ENCODE assay signal across 11 mouse cellular contexts in genomic region chr5:148386471-148386870, GRCm38 (mm10). TPM values are rescaled to one million over a fixed set of nuclear protein-coding genes. Genes with fewer than 3 reads are reported as not detected.
DNase-seq lines count a peak whose midpoint lies in the region; TF ChIP-seq lines count a peak whose summit lies in the region.
"Had no signal": no experiment of that assay in that cellular context is flagged by ENCODE, and none has a peak within 500 bp of the region (broad histone marks: within the 10 kb centered on the region; RNA-seq: fewer than 3 reads in every experiment).

No protein-coding gene starts in this region.

- in situ Hi-C loops in CH12.LX (cut with MboI; ENCODE audit: low pct_ligation_motif_present, low pct_unique_long_range_greater_than_20kb, low sequenced_read_pairs): no loop called here

- DNase-seq in layer of hippocampus, adult 2 months (ENCODE audit: low spot score in 2 of 2): peak in 1 of 2 experiments; percentile 30
- no peak for DNase-seq in layer of hippocampus, adult 8-10 months (ENCODE audit: low spot score in 2 of 2)
- no peak for DNase-seq in CH12.LX (ENCODE audit: extremely low read depth)
- peak; percentile 28 for DNase-seq in NIH3T3 (ENCODE audit: low read depth)
- peak; percentile 36 for DNase-seq in retina, postnatal 1 day
- DNase-seq in spleen, postnatal 36 days (ENCODE audit: low spot score in 2 of 2): no peak
- no peak for DNase-seq in heart, postnatal 14 days
- DNase-seq: kidney, postnatal 4 days had no signal

- no peak overlapping the region for H3K4me2 ChIP-seq in CH12.LX (ENCODE audit: insufficient read depth, low read depth, poor library complexity, severe bottlenecking)
- H3K4me2 ChIP-seq: lung, embryonic 15.5 days; neural tube, embryonic 12.5 days; stomach, embryonic 15.5 days had no signal

- H3K9me3 ChIP-seq in CH12.LX (replicated peaks; ENCODE audit: low read length): peaks cover 6% of the 10 kb centered on the region
- H3K9me3 ChIP-seq: lung, embryonic 15.5 days; neural tube, embryonic 12.5 days; stomach, embryonic 15.5 days had no signal

- TF ChIP-seq CTCF in layer of hippocampus, adult 2 months (conservative IDR thresholded peaks at IDR 0.05): peak; percentile 73
- TF ChIP-seq CTCF in CH12.LX (conservative IDR thresholded peaks at IDR 0.05 in 1 of 2, IDR thresholded peaks at IDR 0.05 in 1 of 2; ENCODE audit: low read depth in 2 of 2, low read length in 2 of 2): peak; percentile 37 to 45

- peaks cover 46 to 83% of the 10 kb centered on the region in 2 experiments for H3K36me3 ChIP-seq in CH12.LX (replicated peaks in 1 of 2; ENCODE audit: control insufficient read depth in 1 of 2, insufficient read depth in 1 of 2, low read length in 1 of 2)
- H3K36me3 ChIP-seq: lung, embryonic 15.5 days; neural tube, embryonic 12.5 days; stomach, embryonic 15.5 days had no signal

- H3K27ac ChIP-seq in layer of hippocampus, adult 2 months: no peak overlapping the region
- H3K27ac ChIP-seq in CH12.LX (ENCODE audit: insufficient read depth, low read depth): no peak overlapping the region
- H3K27ac ChIP-seq: lung, embryonic 15.5 days; neural tube, embryonic 12.5 days; stomach, embryonic 15.5 days had no signal

- peaks cover 6 to 54% of the 10 kb centered on the region in 2 experiments for H3K4me1 ChIP-seq in CH12.LX (ENCODE audit: control insufficient read depth in 1 of 2, insufficient read depth in 2 of 2)
- H3K4me1 ChIP-seq: neural tube, embryonic 12.5 days had no signal

- TF ChIP-seq RAD21 in CH12.LX (IDR thresholded peaks at IDR 0.05; ENCODE audit: low read depth, low read length): no peak

- no peaks in the 10 kb centered on the region for H3K27me3 ChIP-seq in CH12.LX (replicated peaks)
- H3K27me3 ChIP-seq: lung, embryonic 15.5 days; neural tube, embryonic 12.5 days; stomach, embryonic 15.5 days had no signal

- dilution Hi-C loops in CH12.LX (cut with MboI; ENCODE audit: extremely low pct_ligation_motif_present, extremely low pct_unique_long_range_greater_than_20kb, low sequenced_read_pairs): no loop called here

- no peak overlapping the region for H3K9ac ChIP-seq in CH12.LX (ENCODE audit: insufficient read depth, low read depth)
- H3K9ac ChIP-seq: lung, embryonic 15.5 days; neural tube, embryonic 12.5 days; stomach, embryonic 15.5 days had no signal

- TF ChIP-seq EP300 in CH12.LX (IDR thresholded peaks at IDR 0.05; ENCODE audit: low read length): no peak

- no peak for TF ChIP-seq POLR2A in CH12.LX (IDR thresholded peaks at IDR 0.05; ENCODE audit: low read depth, low read length)

- intact Hi-C loops in heart, postnatal 14 days (cut with DNase I): loop anchor here (5.0 kb wide), 1 partner anchor 61 kb away; no protein-coding TSS in a partner anchor

- no peak overlapping the region for H3K4me3 ChIP-seq in layer of hippocampus, adult 2 months
- H3K4me3 ChIP-seq in CH12.LX (replicated peaks in 1 of 3; ENCODE audit: low read depth in 2 of 3, low read length in 2 of 3, poor library complexity in 1 of 3): no peak overlapping the region
- H3K4me3 ChIP-seq: lung, embryonic 15.5 days; neural tube, embryonic 12.5 days; stomach, embryonic 15.5 days had no signal

- peaks cover 91% of the 10 kb centered on the region for H3K79me2 ChIP-seq in CH12.LX (replicated peaks; ENCODE audit: control insufficient read depth, extremely low read depth, insufficient read depth, poor library complexity, severe bottlenecking)

TF ChIP-seq in CH12.LX, 34 proteins besides CTCF, POLR2A, EP300 and RAD21:
- TF ChIP-seq PAX5 (IDR thresholded peaks at IDR 0.05; ENCODE audit: low read length) (no peak), E2F4 (IDR thresholded peaks at IDR 0.05; ENCODE audit: insufficient replicate concordance, low read depth, low read length) (no peak), CHD1 (IDR thresholded peaks at IDR 0.05; ENCODE audit: low read depth, low read length) (no peak), NELFE (IDR thresholded peaks at IDR 0.05; ENCODE audit: low read depth, low read length) (no peak), USF1 (IDR thresholded peaks at IDR 0.05; ENCODE audit: low read depth, low read length) (no peak), UBTF (IDR thresholded peaks at IDR 0.05; ENCODE audit: low read depth, low read length) (no peak), JUN (IDR thresholded peaks at IDR 0.05; ENCODE audit: insufficient read depth, low read depth, low read length) (no peak), ETS1 (conservative IDR thresholded peaks at IDR 0.05; ENCODE audit: low read depth, low read length) (no peak), NRF1 (IDR thresholded peaks at IDR 0.05; ENCODE audit: low read depth, low read length) (no peak), KAT2A (IDR thresholded peaks at IDR 0.05; ENCODE audit: insufficient replicate concordance, low read length) (no peak), MAFK (IDR thresholded peaks at IDR 0.05; ENCODE audit: insufficient replicate concordance, low read length) (no peak), MEF2A (IDR thresholded peaks at IDR 0.05; ENCODE audit: borderline replicate concordance, low read depth, low read length) (no peak), IRF4 (IDR thresholded peaks at IDR 0.05; ENCODE audit: low read depth, low read length) (no peak), CHD2 (IDR thresholded peaks at IDR 0.05; ENCODE audit: low read length) (no peak), ELF1 (IDR thresholded peaks at IDR 0.05; ENCODE audit: low read depth, low read length) (no peak), ZC3H11A (IDR thresholded peaks at IDR 0.05; ENCODE audit: low read depth, low read length) (no peak), HCFC1 (IDR thresholded peaks at IDR 0.05; ENCODE audit: low read depth, low read length) (no peak), MXI1 (IDR thresholded peaks at IDR 0.05; ENCODE audit: low read depth, low read length) (no peak), MAZ (IDR thresholded peaks at IDR 0.05; ENCODE audit: low read depth, low read length) (no peak), TCF12 (IDR thresholded peaks at IDR 0.05; ENCODE audit: low read depth, low read length) (no peak)
TF ChIP-seq in CH12.LX: peak in this region for 0.

RNA-seq across cellular contexts. Expression of gene Slc7a1, which starts 13.2 kb away (rescaled TPM):
- total RNA-seq in layer of hippocampus, adult 2 months (2021): 10 to 100 TPM; 24.4 to 25.9 TPM
- 10 to 100 TPM; 22.9 to 24.3 (median 23.5) TPM for total RNA-seq in layer of hippocampus, adult 8-10 months (2022)
- total RNA-seq in CH12.LX (2012; rRNA removed) (53.9 and 69.5 TPM in 2 replicates), CH12.LX (2014; rRNA removed) (12.2 and 20.5 TPM in 2 replicates)
- 64.1 and 78.3 TPM in 2 replicates for polyA plus RNA-seq in CH12.LX (2012; ENCODE audit: insufficient read length, low read depth)
- 10 to 100 TPM; 16.2 to 17.7 TPM for total RNA-seq in heart, postnatal 14 days (2021)

Comparison
In these comparisons a context has a peak if more than half of its experiments do, and no peak if none do; other contexts are left out.
1. DNase-seq: peak in NIH3T3 (single experiment) and retina, postnatal 1 day (single experiment); none in layer of hippocampus, adult 8-10 months (0 of 2), CH12.LX (single experiment), spleen, postnatal 36 days (0 of 2) and heart, postnatal 14 days (0 of 2).